Mouse (Mus musculus) brown adipose tissue, adult 24 weeks (tissue): ENCODE results near the gene Usp24. TPM values are rescaled to one million over a fixed set of nuclear protein-coding genes. Genes with fewer than 3 reads are reported as not detected.
A peak's percentile ranks its signal among the peaks of the same experiment; 100 is the strongest.
"Not testable (repeated sequence)": the region's sequence is repeated elsewhere in the genome, so short reads cannot be mapped to it uniquely, and the experiment has no call there.

Experiments
- H3K27ac ChIP-seq: fragments of 200-500 bp; replicated peaks from 2 replicates; pipeline ENCODE4 v1.5.1; 2012; ENCODE audit warnings: low read depth, mild to moderate bottlenecking, low read length
- H3K4me1 ChIP-seq: fragments of 200-500 bp; 2 replicates; pipeline ENCODE4 v1.6.1; 2012; ENCODE audit warnings: low read length, mixed read lengths; ENCODE audit not compliant: control insufficient read depth, insufficient read depth, insufficient read length
- H3K4me3 ChIP-seq: fragments of 200-500 bp; 2 replicates; pipeline ENCODE4 v1.5.1; 2012; ENCODE audit warnings: low read depth, mild to moderate bottlenecking, low read length, moderate library complexity; ENCODE audit not compliant: insufficient read depth
- polyA plus RNA-seq: library from polyadenylated mRNA; stranded (reverse); fragments of >200 nt; gene quantifications from 2 replicates; pipeline ENCODE4 v1.2.4, GENCODE M21; 2012; ENCODE audit not compliant: missing spikeins, insufficient read depth, insufficient read length

Gene Usp24
- polyA plus RNA-seq, 1 experiment, result 17.2 TPM

DNA sequence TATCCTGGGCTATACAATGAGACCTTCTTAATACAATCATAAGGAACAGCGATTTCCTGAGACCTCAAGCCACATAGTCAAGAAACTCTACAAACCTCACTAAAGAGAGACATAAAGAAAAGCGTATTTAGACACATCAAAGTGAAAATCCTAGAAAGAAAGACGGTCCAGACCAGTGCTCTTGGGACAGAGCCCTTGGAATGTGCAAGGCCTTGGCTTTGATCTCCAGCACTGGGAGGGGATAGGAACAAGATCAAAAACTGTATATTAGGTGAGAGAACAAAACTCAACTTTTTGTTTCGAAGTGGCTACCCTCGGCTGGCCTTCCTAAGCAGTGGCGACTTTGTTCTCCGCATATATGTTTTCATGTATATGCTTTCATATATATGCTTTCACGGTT, 3.4 kb upstream of the Usp24 start:
- Histone ChIP-seq H3K27ac (no peak overlapping the region), H3K4me3 (no peak overlapping the region), H3K4me1 (peaks cover 3% of the 10 kb centered on the region; the same call in 1 of the 2 replicates)

DNA sequence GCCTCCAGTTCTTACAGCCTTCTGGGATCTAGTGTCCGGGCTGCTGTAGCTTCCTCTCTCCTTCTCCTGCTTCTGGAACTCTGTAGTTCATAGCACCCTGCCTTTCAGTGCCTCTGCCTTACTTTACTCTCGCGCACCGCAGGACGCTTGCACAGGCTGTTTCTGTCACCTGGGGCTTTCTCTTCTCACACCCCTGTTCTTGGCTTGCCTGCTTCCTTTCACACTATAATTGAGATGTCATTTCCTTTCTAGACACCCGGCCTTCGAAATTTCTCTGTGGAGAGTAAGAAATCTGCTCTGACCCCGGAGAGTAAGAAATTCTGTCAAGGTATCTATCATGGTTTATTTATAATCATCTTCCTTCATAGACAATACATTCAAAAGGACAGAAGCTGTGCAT, 2.9 kb upstream of the Usp24 start:
- H3K4me1 ChIP-seq, result peaks cover 5% of the 10 kb centered on the region; the same call in 1 of the 2 replicates
- no peak overlapping the region for H3K4me3 ChIP-seq
- H3K27ac ChIP-seq, result no peak overlapping the region

DNA sequence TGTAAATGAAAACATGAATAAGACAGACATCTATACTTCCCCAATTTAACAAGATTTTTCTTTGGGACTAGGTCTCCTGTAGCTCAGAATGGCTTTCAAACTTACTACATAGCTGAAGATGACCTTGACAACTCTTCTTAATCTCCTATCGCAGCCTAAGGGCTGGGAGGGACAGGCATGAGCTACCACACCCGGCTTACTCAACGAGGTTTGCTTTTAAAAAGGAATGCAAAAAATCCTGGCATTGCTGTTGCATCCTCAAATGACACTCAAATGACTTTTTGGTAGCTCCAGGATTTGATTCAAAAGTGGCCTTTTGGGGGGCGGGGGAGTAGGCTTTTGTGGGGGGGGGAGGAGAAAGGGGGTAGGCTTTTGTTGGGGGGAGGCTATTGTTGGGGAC, 2.1 kb upstream of the Usp24 start:
- Histone ChIP-seq H3K4me3 (no peak overlapping the region), H3K4me1 (peaks cover 5% of the 10 kb centered on the region; the same call in 1 of the 2 replicates), H3K27ac (no peak overlapping the region)

DNA sequence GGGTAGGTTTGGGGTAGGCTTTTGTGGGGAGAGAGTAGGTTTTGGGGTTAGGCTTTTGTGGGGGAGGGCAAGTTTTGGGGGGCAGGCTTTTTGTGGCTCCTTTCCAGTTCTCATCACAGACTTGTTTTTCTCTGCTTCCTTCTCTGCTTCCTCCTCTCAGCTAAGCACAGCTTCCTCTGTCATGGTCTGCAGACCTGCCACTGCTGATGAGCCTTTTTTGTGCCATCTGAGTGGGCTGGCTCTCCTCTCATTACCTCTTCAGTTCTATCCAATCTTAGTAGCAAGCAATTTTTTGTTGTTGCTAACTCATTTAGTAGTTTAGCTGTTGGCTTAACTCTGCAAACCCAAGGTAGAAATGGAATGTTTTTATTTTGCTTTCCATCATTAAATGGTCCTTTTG, 1.7 kb upstream of the Usp24 start:
- peaks cover 5% of the 10 kb centered on the region; the same call in 1 of the 2 replicates for H3K4me1 ChIP-seq
- no peak overlapping the region for H3K27ac ChIP-seq
- H3K4me3 ChIP-seq, result no peak overlapping the region

DNA sequence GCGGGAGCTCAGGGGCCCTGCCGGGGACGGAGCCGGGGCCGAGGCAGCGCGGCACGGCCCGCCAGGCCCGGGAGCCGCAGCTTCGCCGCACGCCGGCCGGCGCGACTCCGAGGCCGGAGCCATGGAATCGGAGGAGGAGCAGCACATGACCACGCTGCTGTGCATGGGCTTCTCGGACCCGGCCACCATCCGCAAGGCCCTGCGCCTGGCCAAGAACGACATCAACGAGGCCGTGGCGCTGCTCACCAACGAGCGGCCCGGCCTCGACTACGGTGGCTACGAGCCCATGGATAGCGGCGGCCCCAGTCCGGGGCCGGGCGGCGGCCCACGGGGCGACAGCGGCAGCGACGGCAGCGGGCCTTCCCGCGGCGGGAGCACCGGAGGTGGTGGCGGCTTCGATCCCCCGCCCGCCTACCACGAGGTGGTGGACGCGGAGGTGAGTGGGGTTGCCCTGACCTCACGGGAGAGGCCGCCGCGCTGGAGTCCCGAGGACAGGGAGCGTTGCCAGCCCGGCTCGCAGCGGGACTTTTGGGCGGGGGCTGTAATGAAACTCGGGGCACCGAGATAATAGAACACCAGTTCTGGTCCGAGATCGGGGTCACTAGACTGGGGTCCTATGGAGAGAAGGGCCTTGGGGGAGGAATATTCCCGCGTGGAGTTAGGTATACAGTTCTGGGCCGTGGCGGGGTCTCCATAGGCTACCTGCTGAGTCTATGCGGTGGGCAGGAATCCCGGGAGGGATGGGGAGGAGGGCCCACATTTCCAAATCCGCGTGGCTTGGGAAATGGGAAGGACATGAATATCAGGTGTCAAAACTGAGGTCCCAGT, 552 bp downstream of the Usp24 start:
- H3K27ac ChIP-seq, result peak overlapping the region; percentile 94
- H3K4me3 ChIP-seq, result peak overlapping the region; percentile 100
- peaks cover 5% of the 10 kb centered on the region; the same call in 1 of the 2 replicates for H3K4me1 ChIP-seq

DNA sequence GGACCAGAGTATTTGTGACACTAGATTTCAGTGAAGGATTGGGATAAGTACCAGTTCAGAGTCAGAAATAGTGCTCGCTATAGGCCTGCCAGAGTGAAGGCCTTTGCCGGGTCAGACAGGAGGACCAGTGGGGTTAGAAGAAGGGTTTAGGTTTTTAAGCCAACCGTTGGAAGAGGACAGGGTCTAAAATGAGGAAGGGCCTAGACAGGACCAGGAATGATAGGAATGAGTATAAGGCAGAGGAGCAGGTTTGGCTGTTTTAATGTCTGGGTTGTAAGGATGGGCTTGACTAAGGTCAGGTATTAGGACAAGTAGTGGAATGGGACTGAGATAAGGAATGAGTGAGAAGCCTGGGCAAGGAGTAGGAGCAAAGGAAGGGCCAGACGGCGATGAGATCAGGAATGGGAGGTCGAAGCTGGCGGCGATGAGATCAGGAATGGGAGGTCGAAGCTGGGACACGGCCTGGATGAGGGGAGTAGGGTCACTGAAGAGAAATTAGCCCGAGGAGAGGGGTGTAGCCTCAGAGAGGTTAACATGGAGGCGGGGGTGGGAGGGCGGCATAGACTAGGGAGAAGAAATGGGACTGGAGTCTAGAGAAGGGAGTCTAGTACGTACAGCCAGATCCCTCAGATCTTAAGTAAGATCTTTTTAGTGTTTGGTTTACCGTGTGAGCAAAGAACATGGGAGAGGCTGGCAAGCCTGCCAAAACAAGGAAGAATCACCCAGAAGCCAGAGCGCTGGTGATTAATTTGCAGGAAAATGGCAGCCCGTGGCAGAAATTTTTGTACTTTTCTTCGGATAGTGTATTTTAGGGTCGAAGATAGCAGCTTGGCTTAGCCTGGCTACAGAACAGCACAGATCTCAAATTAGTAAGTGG, 1.4 kb downstream of the Usp24 start:
- Histone ChIP-seq H3K4me1 (peaks cover 5% of the 10 kb centered on the region; the same call in 1 of the 2 replicates), H3K4me3 (peak overlapping the region; percentile 100), H3K27ac (peak overlapping the region; percentile 94)

DNA sequence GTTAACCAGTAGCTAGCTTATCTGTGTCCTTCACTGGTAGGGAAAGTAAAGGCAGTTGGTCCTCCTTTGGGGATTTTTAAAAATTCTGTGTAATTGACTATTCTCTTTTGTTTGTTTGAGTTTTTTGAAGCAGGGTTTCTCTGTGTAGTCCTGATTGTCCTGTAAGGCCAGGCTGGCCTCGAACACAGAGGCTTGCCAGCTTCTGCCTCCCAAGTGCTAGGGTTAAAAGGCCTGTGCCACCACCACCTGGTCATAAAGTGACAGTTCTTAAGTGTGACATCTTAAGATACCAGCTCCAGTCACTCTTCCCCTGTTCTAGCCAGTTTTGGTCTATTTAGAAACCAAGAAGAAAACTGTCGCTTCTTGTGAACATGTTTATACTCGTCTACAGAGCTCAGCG, 2.2 kb downstream of the Usp24 start:
- Histone ChIP-seq H3K4me3 (0 out of 2 replicates have a peak overlapping the region, but pooled peaks have one; percentile 10), H3K27ac (0 out of 2 replicates have a peak overlapping the region, but pooled peaks have one; percentile 94), H3K4me1 (peaks cover 5% of the 10 kb centered on the region; the same call in 1 of the 2 replicates)

DNA sequence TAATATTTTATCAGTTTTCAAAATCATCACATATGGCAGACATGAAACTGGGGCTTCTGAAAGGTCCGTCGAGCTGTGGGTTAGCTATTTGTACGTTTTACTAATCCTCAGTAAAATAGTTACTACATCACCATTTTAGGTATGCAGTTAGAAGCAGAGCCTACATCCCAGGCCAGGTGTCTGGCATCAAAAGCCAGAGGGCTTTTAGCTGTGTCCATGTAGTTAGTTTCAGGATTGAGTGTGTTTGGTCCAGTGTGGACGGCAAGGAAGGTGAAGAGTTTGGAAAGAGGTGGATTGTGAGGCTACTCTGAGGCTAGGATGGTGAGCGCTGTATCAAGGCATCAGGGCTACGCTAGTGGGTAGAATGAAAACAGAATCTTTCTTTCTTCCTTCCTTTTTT, 3.0 kb downstream of the Usp24 start:
- Histone ChIP-seq H3K4me1 (peaks cover 5% of the 10 kb centered on the region; the same call in 1 of the 2 replicates), H3K27ac (no peak overlapping the region), H3K4me3 (no peak overlapping the region)

DNA sequence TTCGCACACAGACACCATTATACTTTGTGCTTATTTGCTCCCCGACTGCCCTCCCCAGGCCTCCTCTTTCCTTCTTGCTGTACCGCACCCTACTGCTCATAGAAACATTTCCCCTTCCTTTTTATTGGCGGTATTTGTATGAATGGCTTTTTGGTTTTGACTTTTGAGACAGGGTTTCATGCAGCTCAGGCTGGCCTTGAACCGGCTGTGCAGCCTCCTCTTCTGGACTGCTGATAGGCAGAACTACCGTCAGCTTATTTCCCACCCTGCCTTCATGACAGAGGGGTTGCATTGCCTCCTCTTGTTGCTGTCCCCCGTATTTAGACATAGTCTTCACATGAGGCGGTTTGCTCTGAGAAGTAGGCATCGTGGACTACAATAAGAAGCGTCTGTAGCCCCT, 6.8 kb downstream of the Usp24 start:
- H3K4me1 ChIP-seq, result peaks cover under 1% of the 10 kb centered on the region; the same call in 1 of the 2 replicates
- H3K27ac ChIP-seq, result no peak overlapping the region
- no peak overlapping the region for H3K4me3 ChIP-seq

DNA sequence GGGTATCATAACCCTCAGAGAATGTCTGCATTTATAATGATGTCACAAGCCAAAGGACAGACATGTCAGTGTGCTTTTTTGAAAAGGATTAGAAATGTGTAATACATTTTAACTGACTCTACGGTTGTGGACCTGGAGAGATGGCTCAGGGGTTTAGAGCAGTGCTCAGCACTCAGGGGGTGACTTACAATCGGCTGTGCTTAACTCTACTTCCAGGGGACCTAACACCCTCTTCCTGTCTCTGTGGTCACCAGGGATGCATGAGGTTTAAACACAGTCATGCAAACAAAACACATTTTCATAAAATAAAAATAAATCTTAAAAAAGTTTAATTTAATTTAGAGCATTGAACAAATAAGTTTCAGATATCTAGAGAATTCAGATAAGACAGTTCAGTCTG, 7.3 kb downstream of the Usp24 start:
- Histone ChIP-seq H3K4me1 (no peaks in the 10 kb centered on the region), H3K4me3 (no peak overlapping the region), H3K27ac (no peak overlapping the region)

DNA sequence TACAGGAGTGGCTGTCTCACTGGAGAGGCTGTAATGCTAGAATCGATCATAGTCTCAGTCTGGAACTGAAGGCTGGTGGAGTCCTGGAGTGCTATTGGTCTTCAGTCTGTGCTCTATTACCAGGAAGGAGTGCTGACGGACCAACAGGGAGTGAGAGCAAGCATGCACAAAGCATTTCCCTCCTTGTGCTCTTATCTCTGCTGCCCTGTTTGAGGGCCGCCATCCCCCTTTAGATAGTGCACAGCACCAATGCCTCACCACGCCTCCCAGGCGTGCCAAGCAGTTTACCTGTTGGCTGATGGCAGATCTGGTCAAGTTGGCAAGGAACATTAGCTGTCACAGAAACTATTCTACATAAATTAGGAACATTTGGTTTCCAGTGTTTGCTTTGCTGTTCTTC, 11.4 kb downstream of the Usp24 start:
- Histone ChIP-seq H3K4me1 (peaks cover 4% of the 10 kb centered on the region; the same call in 1 of the 2 replicates), H3K27ac (no peak overlapping the region), H3K4me3 (no peak overlapping the region)

DNA sequence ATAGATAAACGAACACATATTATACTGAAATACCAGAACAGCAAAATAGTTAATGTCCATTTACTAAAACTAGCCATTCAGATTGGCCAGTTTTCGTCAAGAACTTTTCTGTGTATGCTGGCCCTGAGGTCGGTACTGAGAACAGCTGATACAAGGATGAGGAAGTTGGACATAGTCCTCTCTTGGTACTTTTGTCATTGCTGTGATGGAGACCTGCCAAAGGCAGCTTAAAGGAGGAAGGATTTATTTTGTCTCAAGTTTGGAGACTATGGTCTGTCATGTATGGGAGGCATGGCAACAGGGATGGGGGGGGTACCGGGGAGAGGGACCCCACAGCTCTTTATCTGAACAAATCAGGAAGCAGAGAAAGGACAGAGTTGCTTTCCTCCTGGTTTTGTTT, 12.7 kb downstream of the Usp24 start:
- H3K4me1 ChIP-seq, result peaks cover 4% of the 10 kb centered on the region; the same call in 1 of the 2 replicates
- no peak overlapping the region for H3K4me3 ChIP-seq
- H3K27ac ChIP-seq, result no peak overlapping the region

DNA sequence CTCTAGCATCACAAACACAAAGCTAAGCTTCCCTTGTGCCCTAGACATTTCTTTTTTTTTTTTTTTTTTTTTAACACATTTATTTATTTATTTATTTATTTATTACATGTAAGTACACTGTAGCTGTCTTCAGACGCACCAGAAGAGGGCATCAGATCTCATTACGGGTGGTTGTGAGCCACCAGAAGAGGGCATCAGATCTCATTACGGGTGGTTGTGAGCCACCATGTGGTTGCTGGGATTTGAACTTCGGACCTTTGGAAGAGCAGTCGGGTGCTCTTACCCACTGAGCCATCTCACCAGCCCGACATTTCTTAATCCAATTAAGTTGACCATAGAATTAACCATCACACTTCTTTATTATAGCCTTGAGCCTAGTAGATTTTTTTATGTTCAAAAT, 13.2 kb downstream of the Usp24 start:
- H3K4me3 ChIP-seq, H3K27ac ChIP-seq: not testable (repeated sequence)

DNA sequence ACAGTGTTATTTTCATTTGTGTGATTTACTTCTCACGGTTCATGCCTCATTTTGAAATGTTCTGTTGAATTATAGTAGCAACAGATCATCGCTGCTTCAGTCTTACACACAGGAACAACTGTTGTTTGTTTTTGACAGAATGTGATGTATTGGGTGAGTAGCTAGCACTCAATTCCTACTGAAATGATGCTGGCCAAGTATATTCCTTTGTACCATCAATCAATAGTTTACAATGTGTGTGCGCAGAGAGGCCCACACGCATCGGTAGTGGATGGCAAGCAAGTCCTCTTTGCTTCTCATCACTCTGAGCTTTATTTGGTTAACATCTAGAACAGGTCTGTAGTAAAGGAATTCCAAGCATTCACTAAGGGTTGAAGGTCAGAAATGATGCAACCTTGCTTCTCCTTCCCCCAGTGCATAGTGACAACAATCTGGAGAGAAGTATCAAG, 14.4 kb downstream of the Usp24 start:
- H3K27ac ChIP-seq, result no peak overlapping the region
- H3K4me1 ChIP-seq, result peaks cover 6% of the 10 kb centered on the region; the same call in 1 of the 2 replicates
- H3K4me3 ChIP-seq, result no peak overlapping the region

More for the DNA sequence above, 13.2 kb downstream of the Usp24 start:
- not testable (repeated sequence) for H3K4me1 ChIP-seq

DNA sequence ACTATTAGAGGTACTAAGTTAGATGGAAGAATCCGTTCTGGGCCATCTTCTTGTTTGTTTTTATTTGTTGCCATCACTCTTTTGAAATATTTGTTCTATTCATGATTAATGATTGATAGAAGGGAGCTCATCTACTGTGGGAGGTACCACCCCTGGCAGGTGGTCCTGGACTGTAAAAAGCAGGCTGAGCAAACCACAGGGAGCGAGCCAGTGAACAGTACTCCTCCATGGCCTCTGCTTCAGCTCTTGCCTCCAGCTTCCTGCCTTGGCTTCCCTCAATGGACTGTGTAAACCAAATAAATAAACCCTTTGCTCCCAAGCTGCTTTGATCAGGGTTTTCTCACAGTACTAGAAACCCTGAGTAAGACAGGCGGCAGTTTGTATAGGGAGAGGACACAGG, 17.1 kb downstream of the Usp24 start:
- Histone ChIP-seq H3K4me3 (no peak overlapping the region), H3K27ac (no peak overlapping the region), H3K4me1 (peaks cover 6% of the 10 kb centered on the region; the same call in 1 of the 2 replicates)
